Mouse (Mus musculus) cerebellum, adult 2 months (tissue): ENCODE data around the gene Rpl14.

ENCODE experiments used
- CTCF ChIP-seq: fragments of 200-500 bp; IDR thresholded peaks from 2 replicates; pipeline ENCODE4 v1.5.1; 2011; ENCODE audit warnings: low read depth, mild to moderate bottlenecking, control low read depth, low read length, moderate library complexity, borderline replicate concordance; ENCODE audit not compliant: insufficient read depth
- POLR2A ChIP-seq: fragments of 200-500 bp; IDR thresholded peaks from 2 replicates; pipeline ENCODE4 v1.6.1; 2011; ENCODE audit warnings: low read length, control low read depth, borderline replicate concordance; ENCODE audit not compliant: insufficient read depth

DNA sequence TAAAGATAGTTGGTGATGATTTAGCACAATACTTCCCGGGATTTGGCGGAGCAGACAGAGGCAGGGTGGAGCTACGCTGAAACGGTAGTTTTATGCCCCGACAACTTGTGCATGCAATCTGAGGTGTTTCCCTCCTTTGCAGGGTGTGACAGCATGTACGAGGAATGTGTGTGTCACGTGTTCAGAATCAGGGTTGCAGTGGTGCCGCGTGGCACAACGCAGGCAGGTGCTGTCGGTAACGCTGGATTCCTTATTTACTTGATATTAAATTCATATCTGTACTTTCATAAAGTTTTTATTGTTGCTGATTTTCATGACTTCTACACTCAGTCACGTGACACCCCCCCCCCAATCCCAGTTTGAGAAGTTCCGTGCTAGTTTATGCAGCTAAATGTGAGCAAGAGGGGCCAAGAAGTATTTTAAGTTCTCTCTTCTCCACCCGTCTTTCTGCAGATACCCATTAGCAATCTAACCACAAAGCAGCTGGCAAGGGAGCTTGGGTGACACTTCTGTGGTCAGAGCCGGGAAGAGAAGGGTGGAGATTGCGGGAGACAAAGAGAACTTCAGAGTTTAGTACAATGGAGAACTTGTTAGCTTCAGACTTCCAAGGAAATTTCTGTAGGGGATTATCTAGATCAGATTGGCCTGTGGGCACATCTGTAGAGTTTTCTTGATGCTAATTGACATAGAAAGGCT, 42.3 kb upstream of the Rpl14 start:
- TF ChIP-seq CTCF (no peak), POLR2A (no peak)
